Mouse (Mus musculus) liver, embryonic 14.5 days (tissue): ENCODE measurements at regions not wholly inside any gene's neighbourhood (a gene's known extent, or its start where the extent isn't known, plus 50 kb on each side); places are given as distances from the start of the nearest gene placed in this dataset.

Experiments
- ATAC-seq: fragments of 200-750 bp; cut with Nextera tagmentation; 2 replicates; pipeline ENCODE4 v1.8.0; 2017; ENCODE audit warnings: moderate number of reproducible peaks, mild to moderate bottlenecking, moderate library complexity; ENCODE audit not compliant: insufficient read depth
- DNase-seq, 3 experiments: peaks; one replicate each; pipeline ENCODE4 v3.0.0-alpha.2; 2012 to 2013; ENCODE audit warnings: low read depth in 3 of 3, low spot score in 3 of 3
- H3K27ac ChIP-seq: fragments of 300-500 bp; sonication (generic); 2 replicates; pipeline ENCODE4 v1.5.1; 2014; ENCODE audit warnings: moderate library complexity, mild to moderate bottlenecking, control low read depth, inconsistent platforms
- H3K27me3 ChIP-seq: fragments of 300-500 bp; sonication (generic); 2 replicates; pipeline ENCODE4 v1.6.1; 2014; ENCODE audit warnings: mild to moderate bottlenecking, low read length, moderate library complexity; ENCODE audit not compliant: control insufficient read depth, insufficient read depth
- H3K36me3 ChIP-seq: fragments of 300-500 bp; sonication (generic); replicated peaks from 2 replicates; pipeline ENCODE4 v1.6.1; 2014; ENCODE audit warnings: low read depth; ENCODE audit not compliant: control insufficient read depth, insufficient read depth
- H3K4me1 ChIP-seq, 2 experiments: fragments of 200-500 bp in 1 of 2; fragments of 300-500 bp in 1 of 2; sonication (generic) in 1 of 2; replicated peaks; 2 replicates each; pipeline ENCODE4 v1.6.1; 2012 to 2014; ENCODE audit warnings: antibody characterized with exemption in 1 of 2, inconsistent platforms in 1 of 2, low read length in 1 of 2; ENCODE audit not compliant: control insufficient read depth in 2 of 2, insufficient read depth in 2 of 2
- H3K4me2 ChIP-seq: fragments of 300-500 bp; sonication (generic); 2 replicates; pipeline ENCODE4 v1.6.1; 2014; ENCODE audit warnings: low read depth, mild to moderate bottlenecking, control low read depth, moderate library complexity
- H3K4me3 ChIP-seq, 2 experiments: fragments of 200-500 bp in 1 of 2; fragments of 300-500 bp in 1 of 2; sonication (generic) in 1 of 2; 2 replicates each; pipeline ENCODE4 v1.5.1; 2012 to 2014; ENCODE audit warnings: low read depth in 2 of 2, low read length in 2 of 2, mild to moderate bottlenecking in 2 of 2, control low read depth in 1 of 2, inconsistent platforms in 1 of 2, moderate library complexity in 1 of 2; ENCODE audit not compliant: insufficient read depth in 1 of 2
- H3K9ac ChIP-seq: fragments of 300-500 bp; sonication (generic); replicated peaks from 2 replicates; pipeline ENCODE4 v1.6.1; 2014; ENCODE audit warnings: mild to moderate bottlenecking, control low read depth, moderate library complexity
- H3K9me3 ChIP-seq: fragments of 300-500 bp; sonication (generic); 2 replicates; pipeline ENCODE4 v1.6.1; 2016; ENCODE audit warnings: low read length, mixed read lengths; ENCODE audit not compliant: control insufficient read depth
- CTCF ChIP-seq: IDR thresholded peaks from 2 replicates; pipeline ENCODE4 v1.5.1; 2016; ENCODE audit warnings: antibody characterized with exemption, low read depth, control low read depth
- EP300 ChIP-seq: IDR thresholded peaks from 2 replicates; pipeline ENCODE4 v1.6.1; 2016; ENCODE audit warnings: antibody characterized with exemption, low read depth
- WGBS: fragments of 180-500 bp; shearing (Covaris S2); extraction: QIAGEN DNeasy Blood & Tissue Kit; methylation state at CpG from one replicate; pipeline ENCODE4 v1.1.7; 2014; ENCODE audit not compliant: insufficient replicate concordance; 5-methylcytosine and 5-hydroxymethylcytosine counted together

GRCm38 (mm10) chr1:194565574-194565973, 52.4 kb upstream of the Plxna2 start:
- WGBS, result 64% methylated on average over 1 of the region's 1 CpGs
- Histone ChIP-seq H3K4me2 (no peak overlapping the region), H3K27ac (no peak overlapping the region), H3K4me3 (no peak overlapping the region), H3K9ac (no peak overlapping the region), H3K4me1 (no peaks in the 10 kb centered on the region; a peak in 1 of 4 replicates), H3K36me3 (no peaks in the 10 kb centered on the region), H3K9me3 (no peaks in the 10 kb centered on the region), H3K27me3 (no peaks in the 10 kb centered on the region)
- ATAC-seq (no peak), DNase-seq (no peak)
- TF ChIP-seq CTCF (no peak), EP300 (no peak)

GRCm38 (mm10) chr1:194563946-194564345, 54.1 kb upstream of the Plxna2 start:
- TF ChIP-seq EP300 (no peak), CTCF (no peak)

DNA sequence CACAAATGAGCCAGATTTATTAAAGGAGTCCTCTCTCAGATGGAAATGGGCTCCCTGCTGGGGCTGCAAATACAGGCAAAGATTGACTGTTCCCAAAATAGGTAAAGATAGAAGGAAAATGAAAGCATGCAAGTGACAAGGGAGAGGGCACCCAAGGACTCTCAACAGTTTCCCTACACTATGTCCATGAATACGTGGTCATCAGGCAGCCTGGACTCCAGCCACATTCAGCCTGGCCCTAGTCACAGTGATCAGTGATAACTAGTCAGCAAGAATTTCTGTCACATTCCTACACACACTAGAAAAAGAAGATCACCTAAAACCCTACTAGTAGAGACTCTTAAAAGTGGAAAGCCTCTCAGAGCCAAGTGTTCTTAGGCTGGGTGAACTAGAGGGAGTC, 56.9 kb upstream of the Plxna2 start:
- H3K27ac ChIP-seq, result no peak overlapping the region
- no peaks in the 10 kb centered on the region for H3K9me3 ChIP-seq
- DNase-seq, result no peak
- no peaks in the 10 kb centered on the region for H3K36me3 ChIP-seq
- no peaks in the 10 kb centered on the region; a peak in 1 of 4 replicates for H3K4me1 ChIP-seq
- no peak for ATAC-seq
- H3K4me2 ChIP-seq, result no peak overlapping the region
- 29% methylated on average over 1 of the region's 1 CpGs for WGBS
- no peak for TF ChIP-seq CTCF
- no peak for TF ChIP-seq EP300
- no peak overlapping the region for H3K9ac ChIP-seq
- H3K4me3 ChIP-seq, result no peak overlapping the region
- no peaks in the 10 kb centered on the region for H3K27me3 ChIP-seq

More at GRCm38 (mm10) chr1:194563946-194564345, 54.1 kb upstream of the Plxna2 start:
- no peak for ATAC-seq
- no peak overlapping the region for H3K4me2 ChIP-seq
- no peaks in the 10 kb centered on the region for H3K27me3 ChIP-seq
- 43% methylated on average over 2 of the region's 2 CpGs for WGBS
- H3K9ac ChIP-seq, result no peak overlapping the region
- no peak overlapping the region for H3K4me3 ChIP-seq
- no peak overlapping the region for H3K27ac ChIP-seq
- no peaks in the 10 kb centered on the region; a peak in 1 of 4 replicates for H3K4me1 ChIP-seq
- no peak for DNase-seq
- no peaks in the 10 kb centered on the region for H3K9me3 ChIP-seq
- no peaks in the 10 kb centered on the region for H3K36me3 ChIP-seq

DNA sequence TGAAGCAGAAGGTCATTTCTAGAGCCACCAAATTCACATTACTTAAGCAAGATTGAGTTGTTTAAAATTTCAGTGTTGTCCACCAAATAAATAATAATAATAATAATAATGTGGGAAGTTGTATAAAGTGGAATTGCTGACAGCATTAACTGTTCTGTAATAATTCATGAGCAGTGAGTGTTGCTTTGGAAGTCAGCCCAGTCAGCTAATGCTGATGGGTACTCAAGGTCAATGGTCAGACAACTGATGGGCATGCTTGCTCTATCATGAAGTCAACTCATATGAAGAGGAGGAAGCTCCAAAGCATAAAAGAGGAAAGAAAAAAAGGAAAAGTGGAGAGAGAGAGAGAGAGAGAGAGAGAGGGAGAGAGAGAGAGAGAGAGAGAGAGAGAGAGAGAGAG, 69.4 kb upstream of the Plxna2 start:
- Histone ChIP-seq H3K27me3 (no peaks in the 10 kb centered on the region), H3K4me3 (no peak overlapping the region), H3K4me1 (no peaks in the 10 kb centered on the region), H3K36me3 (no peaks in the 10 kb centered on the region), H3K9ac (no peak overlapping the region), H3K4me2 (no peak overlapping the region), H3K9me3 (no peaks in the 10 kb centered on the region), H3K27ac (no peak overlapping the region)
- TF ChIP-seq CTCF (no peak), EP300 (no peak)
- no peak for ATAC-seq
- no peak for DNase-seq

DNA sequence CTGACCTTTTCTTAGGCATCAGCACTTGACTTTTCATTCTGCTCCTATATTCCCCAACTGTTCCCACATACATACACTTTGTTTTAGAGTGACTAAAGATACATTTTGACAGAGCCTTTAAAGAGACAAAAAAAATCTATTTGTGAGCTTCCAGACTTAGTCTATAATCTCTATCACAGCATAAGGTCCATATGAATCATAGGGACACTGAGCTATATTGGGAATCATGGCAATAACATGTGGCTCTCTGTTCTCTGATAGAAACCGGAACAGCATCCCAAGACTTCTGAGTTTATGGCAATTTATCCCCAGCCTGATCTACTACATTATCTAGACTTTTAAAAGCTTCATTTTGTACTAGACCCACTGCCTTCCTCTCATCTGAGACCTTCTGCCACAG, 69.8 kb upstream of the Plxna2 start:
- Histone ChIP-seq H3K4me2 (no peak overlapping the region), H3K27ac (no peak overlapping the region), H3K4me3 (no peak overlapping the region), H3K9me3 (no peaks in the 10 kb centered on the region), H3K4me1 (no peaks in the 10 kb centered on the region), H3K36me3 (no peaks in the 10 kb centered on the region), H3K27me3 (no peaks in the 10 kb centered on the region), H3K9ac (no peak overlapping the region)
- ATAC-seq, result no peak
- DNase-seq, result no peak
- 63% methylated on average over 1 of the region's 1 CpGs for WGBS
- TF ChIP-seq CTCF, result no peak
- no peak for TF ChIP-seq EP300
